Comparison of ENCODE assay signal across 9 mouse cellular contexts in the genomic region with DNA sequence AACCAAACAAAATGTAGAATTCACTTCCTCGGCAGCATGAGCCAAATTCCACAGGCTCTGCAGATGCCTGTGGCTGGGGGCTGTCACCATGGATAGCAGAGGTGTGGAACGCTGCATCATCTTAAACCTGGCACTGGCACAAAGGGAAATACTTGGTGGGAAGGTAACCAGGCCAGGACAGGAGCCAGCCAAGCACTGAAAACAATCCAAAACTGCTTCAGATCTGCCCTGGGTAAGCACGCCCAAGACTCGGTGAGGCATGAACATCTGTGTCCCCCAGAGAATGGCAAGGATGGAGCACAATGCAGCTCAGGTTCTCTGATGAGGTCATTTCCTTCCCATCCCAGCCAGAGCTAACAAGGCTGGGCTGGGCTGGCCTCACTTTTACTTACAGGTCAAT. TPM values are rescaled to one million over a fixed set of nuclear protein-coding genes. Genes with fewer than 3 reads are reported as not detected.
DNase-seq lines count a peak whose midpoint lies in the region; ATAC-seq lines count a peak whose summit lies in the region.
"Had no signal": no experiment of that assay in that cellular context is flagged by ENCODE, and none has a peak within 500 bp of the region (broad histone marks: within the 10 kb centered on the region; RNA-seq: fewer than 3 reads in every experiment).

No protein-coding gene starts in this region.

- 35% methylated on average over 4 of the region's 4 CpGs for WGBS in forebrain, embryonic 14.5 days
- 40% methylated on average over 4 of the region's 4 CpGs for WGBS in hindbrain, embryonic 13.5 days
- WGBS in lung, embryonic 16.5 days: 11% methylated on average over 4 of the region's 4 CpGs
- 56% methylated on average over 4 of the region's 4 CpGs for WGBS in liver, embryonic 11.5 days

- no peaks in the 10 kb centered on the region for H3K36me3 ChIP-seq in forebrain, embryonic 14.5 days (ENCODE audit: control insufficient read depth, insufficient read depth, low read length)
- H3K36me3 ChIP-seq in hindbrain, embryonic 13.5 days: no peaks in the 10 kb centered on the region
- H3K36me3 ChIP-seq in lung, embryonic 16.5 days (ENCODE audit: control insufficient read depth, insufficient read depth, low read length): no peaks in the 10 kb centered on the region
- no peaks in the 10 kb centered on the region for H3K36me3 ChIP-seq in liver, embryonic 11.5 days (ENCODE audit: control insufficient read depth, insufficient read depth, low read length)
- H3K36me3 ChIP-seq: liver, embryonic 15.5 days had no signal

- no peak overlapping the region for H3K4me2 ChIP-seq in forebrain, embryonic 14.5 days (ENCODE audit: low read length)
- H3K4me2 ChIP-seq in hindbrain, embryonic 13.5 days: no peak overlapping the region
- no peak overlapping the region for H3K4me2 ChIP-seq in lung, embryonic 16.5 days (ENCODE audit: low read depth, low read length)
- no peak overlapping the region for H3K4me2 ChIP-seq in liver, embryonic 11.5 days
- H3K4me2 ChIP-seq: liver, embryonic 15.5 days had no signal

- no peaks in the 10 kb centered on the region for H3K4me1 ChIP-seq in forebrain, embryonic 14.5 days (ENCODE audit: control insufficient read depth, insufficient read depth, low read length)
- peaks cover 15% of the 10 kb centered on the region; the same call in 1 of the 2 replicates for H3K4me1 ChIP-seq in hindbrain, embryonic 13.5 days (replicated peaks)
- peaks cover 30% of the 10 kb centered on the region for H3K4me1 ChIP-seq in lung, embryonic 16.5 days (replicated peaks; ENCODE audit: control insufficient read depth, insufficient read depth, low read length)
- no peaks in the 10 kb centered on the region for H3K4me1 ChIP-seq in liver, embryonic 11.5 days (replicated peaks; ENCODE audit: control insufficient read depth, insufficient read depth, low read length)
- H3K4me1 ChIP-seq: liver, embryonic 15.5 days had no signal

- H3K9ac ChIP-seq in forebrain, embryonic 14.5 days (ENCODE audit: low read length): no peak overlapping the region
- H3K9ac ChIP-seq in hindbrain, embryonic 13.5 days: no peak overlapping the region
- no peak overlapping the region for H3K9ac ChIP-seq in lung, embryonic 16.5 days (ENCODE audit: low read length)
- H3K9ac ChIP-seq in liver, embryonic 11.5 days (ENCODE audit: low read depth, low read length): no peak overlapping the region
- H3K9ac ChIP-seq: liver, embryonic 15.5 days had no signal

- ATAC-seq in forebrain, embryonic 14.5 days: peak; percentile 65; the same call in 1 of the 2 replicates
- ATAC-seq in hindbrain, embryonic 13.5 days (ENCODE audit: low FRiP score): no peak
- peak; percentile 61 for ATAC-seq in lung, embryonic 16.5 days (ENCODE audit: low read depth)
- no peak for ATAC-seq in liver, embryonic 11.5 days (replicated peaks; ENCODE audit: low FRiP score)

- H3K27me3 ChIP-seq in forebrain, embryonic 14.5 days (replicated peaks; ENCODE audit: control insufficient read depth, insufficient read depth, low read length): no peaks in the 10 kb centered on the region
- H3K27me3 ChIP-seq in hindbrain, embryonic 13.5 days: no peaks in the 10 kb centered on the region
- H3K27me3 ChIP-seq in lung, embryonic 16.5 days (ENCODE audit: control insufficient read depth, insufficient read depth, low read depth, low read length): no peaks in the 10 kb centered on the region
- no peaks in the 10 kb centered on the region for H3K27me3 ChIP-seq in liver, embryonic 11.5 days (replicated peaks; ENCODE audit: control insufficient read depth, insufficient read depth, low read length)
- H3K27me3 ChIP-seq: liver, embryonic 15.5 days had no signal

- no peak overlapping the region for H3K4me3 ChIP-seq in forebrain, embryonic 14.5 days (ENCODE audit: low read depth, low read length)
- no peak overlapping the region for H3K4me3 ChIP-seq in hindbrain, embryonic 13.5 days
- no peak overlapping the region for H3K4me3 ChIP-seq in lung, embryonic 16.5 days (ENCODE audit: low read length)
- H3K4me3 ChIP-seq in liver, embryonic 11.5 days (ENCODE audit: low read depth, low read length): no peak overlapping the region
- H3K4me3 ChIP-seq: liver, embryonic 15.5 days had no signal

- peak; percentile 16 for DNase-seq in right cerebral cortex, postnatal 25 days
- no peak for DNase-seq in right cerebral cortex, postnatal 36 days (ENCODE audit: low spot score in 2 of 2)
- DNase-seq in forebrain, embryonic 14.5 days (ENCODE audit: low spot score): peak; percentile 58
- peak; percentile 57 for DNase-seq in thymus, postnatal 14 days
- no peak for DNase-seq in liver, embryonic 11.5 days (ENCODE audit: low spot score)
- no peak for DNase-seq in testis, postnatal 14 days (ENCODE audit: low spot score)

- H3K27ac ChIP-seq in forebrain, embryonic 14.5 days (ENCODE audit: low read depth, low read length): no peak overlapping the region
- H3K27ac ChIP-seq in hindbrain, embryonic 13.5 days: peak overlapping the region; percentile 52; the same call in 1 of the 2 replicates
- H3K27ac ChIP-seq in lung, embryonic 16.5 days (ENCODE audit: low read length): peak overlapping the region; percentile 81
- no peak overlapping the region for H3K27ac ChIP-seq in liver, embryonic 11.5 days (ENCODE audit: low read depth, low read length)
- H3K27ac ChIP-seq: liver, embryonic 15.5 days had no signal

- H3K9me3 ChIP-seq in forebrain, embryonic 14.5 days (replicated peaks; ENCODE audit: control insufficient read depth, low read length): no peaks in the 10 kb centered on the region
- H3K9me3 ChIP-seq in hindbrain, embryonic 13.5 days: no peaks in the 10 kb centered on the region
- H3K9me3 ChIP-seq in lung, embryonic 16.5 days (ENCODE audit: control insufficient read depth, low read length): no peaks in the 10 kb centered on the region
- H3K9me3 ChIP-seq in liver, embryonic 11.5 days (ENCODE audit: control insufficient read depth, low read length): no peaks in the 10 kb centered on the region
- H3K9me3 ChIP-seq: liver, embryonic 15.5 days had no signal

RNA-seq across cellular contexts. Expression of a gene that starts 43.6 kb away (rescaled TPM):
- 5.5 and 7.7 TPM in 2 replicates for polyA plus RNA-seq in forebrain, embryonic 14.5 days (2014; fragmentation: Nextera tagmentation; extraction: Ambion mirVana)
- 8.9 and 9.0 TPM in 2 replicates for polyA plus RNA-seq in hindbrain, embryonic 13.5 days (2015; fragmentation: Nextera tagmentation; extraction: Ambion mirVana)
- 58.0 and 58.2 TPM in 2 replicates for polyA plus RNA-seq in lung, embryonic 16.5 days (2015; fragmentation: Nextera tagmentation; extraction: Ambion mirVana)
- polyA plus RNA-seq in liver, embryonic 11.5 days (2014; fragmentation: Nextera tagmentation; extraction: Ambion mirVana): 9.5 and 10.5 TPM in 2 replicates

Comparison
In these comparisons a context has a peak if more than half of its experiments do, and no peak if none do; other contexts are left out.
1. DNase-seq: peak in right cerebral cortex, postnatal 25 days (single experiment), forebrain, embryonic 14.5 days (single experiment) and thymus, postnatal 14 days (single experiment); none in right cerebral cortex, postnatal 36 days (0 of 2), liver, embryonic 11.5 days (single experiment) and testis, postnatal 14 days (single experiment).
2. ATAC-seq: peak in forebrain, embryonic 14.5 days (single experiment) and lung, embryonic 16.5 days (single experiment); none in hindbrain, embryonic 13.5 days (single experiment) and liver, embryonic 11.5 days (single experiment).
3. H3K27ac ChIP-seq: peak in hindbrain, embryonic 13.5 days (single experiment) and lung, embryonic 16.5 days (single experiment); none in forebrain, embryonic 14.5 days (single experiment) and liver, embryonic 11.5 days (single experiment).